Mouse (Mus musculus): Measurements from ENCODE around the gene Pik3cd.

Gene Pik3cd

GRCm38 (mm10) chr4:149679056-149679770 lies 23.2 kb downstream of the Pik3cd start:
- no peak for TF ChIP-seq GATA4 (IDR thresholded peaks at IDR 0.05; ENCODE audit: insufficient replicate concordance, low read length)

GRCm38 (mm10) chr4:149678006-149678405 lies 24.4 kb downstream of the Pik3cd start:
- TF ChIP-seq GATA4 (IDR thresholded peaks at IDR 0.05; ENCODE audit: insufficient replicate concordance, low read length), result no peak

- TF ChIP-seq GATA4 (IDR thresholded peaks at IDR 0.05; ENCODE audit: insufficient replicate concordance, low read length), result no peak
Measured at GRCm38 (mm10) chr4:149675378-149676261, 26.8 kb downstream of the Pik3cd start.

GRCm38 (mm10) chr4:149674814-149675377 lies 27.5 kb downstream of the Pik3cd start:
- TF ChIP-seq GATA4 (IDR thresholded peaks at IDR 0.05; ENCODE audit: insufficient replicate concordance, low read length), result no peak

- TF ChIP-seq GATA4 (IDR thresholded peaks at IDR 0.05; ENCODE audit: insufficient replicate concordance, low read length), result no peak
Measured at GRCm38 (mm10) chr4:149672747-149673146, 29.6 kb downstream of the Pik3cd start.

GRCm38 (mm10) chr4:149671175-149671574 lies 31.2 kb downstream of the Pik3cd start:
- TF ChIP-seq GATA4 (IDR thresholded peaks at IDR 0.05; ENCODE audit: insufficient replicate concordance, low read length), result no peak

- TF ChIP-seq GATA4 (IDR thresholded peaks at IDR 0.05; ENCODE audit: insufficient replicate concordance, low read length), result no peak
Measured at GRCm38 (mm10) chr4:149665692-149666090, 36.7 kb downstream of the Pik3cd start.

GRCm38 (mm10) chr4:149665016-149665691 lies 37.2 kb downstream of the Pik3cd start:
- TF ChIP-seq GATA4 (IDR thresholded peaks at IDR 0.05; ENCODE audit: insufficient replicate concordance, low read length), result no peak

- TF ChIP-seq GATA4 (IDR thresholded peaks at IDR 0.05; ENCODE audit: insufficient replicate concordance, low read length), result no peak
Measured at GRCm38 (mm10) chr4:149663849-149664503, 38.4 kb downstream of the Pik3cd start.

- TF ChIP-seq GATA4 (IDR thresholded peaks at IDR 0.05; ENCODE audit: insufficient replicate concordance, low read length), result no peak
Measured at GRCm38 (mm10) chr4:149661967-149662589, 40.3 kb downstream of the Pik3cd start.

GRCm38 (mm10) chr4:149660598-149660997 lies 41.8 kb downstream of the Pik3cd start:
- no peak for TF ChIP-seq GATA4 (IDR thresholded peaks at IDR 0.05; ENCODE audit: insufficient replicate concordance, low read length)

GRCm38 (mm10) chr4:149659495-149660116 lies 42.8 kb downstream of the Pik3cd start:
- no peak for TF ChIP-seq GATA4 (IDR thresholded peaks at IDR 0.05; ENCODE audit: insufficient replicate concordance, low read length)

GRCm38 (mm10) chr4:149657858-149658416 lies 44.4 kb downstream of the Pik3cd start:
- TF ChIP-seq GATA4 (IDR thresholded peaks at IDR 0.05; ENCODE audit: insufficient replicate concordance, low read length), result no peak

- no peak for TF ChIP-seq GATA4 (IDR thresholded peaks at IDR 0.05; ENCODE audit: insufficient replicate concordance, low read length)
Measured at GRCm38 (mm10) chr4:149654232-149654631, 48.1 kb downstream of the Pik3cd start.
